Mouse (Mus musculus) embryonic fibroblast, embryonic 13.5 days (primary cell): ENCODE data around the gene Cep57l1. TPM values are rescaled to one million over a fixed set of nuclear protein-coding genes. Genes with fewer than 3 reads are reported as not detected.

Experiments used
- H3K27ac ChIP-seq: 2 replicates; pipeline ENCODE4 v1.5.1; 2012; ENCODE audit warnings: low read length, control low read depth, inconsistent platforms; ENCODE audit not compliant: insufficient read depth
- H3K4me1 ChIP-seq: 2 replicates; pipeline ENCODE4 v1.6.1; 2011; ENCODE audit warnings: low read length; ENCODE audit not compliant: control insufficient read depth, insufficient read depth
- H3K4me3 ChIP-seq: 2 replicates; pipeline ENCODE4 v1.5.1; 2011; ENCODE audit warnings: mild to moderate bottlenecking, control low read depth, low read length; ENCODE audit not compliant: insufficient read depth
- CTCF ChIP-seq: IDR thresholded peaks from 2 replicates; pipeline ENCODE4 v1.5.1; 2011; ENCODE audit warnings: mild to moderate bottlenecking, control low read depth, low read length, moderate library complexity, borderline replicate concordance; ENCODE audit not compliant: insufficient read depth
- POLR2A ChIP-seq: IDR thresholded peaks from 2 replicates; pipeline ENCODE4 v1.6.1; 2011; ENCODE audit warnings: low read depth, mild to moderate bottlenecking, control low read depth, low read length, moderate library complexity
- polyA plus RNA-seq: library from polyadenylated mRNA; stranded (reverse); fragments of >200 nt; gene quantifications from 2 replicates; pipeline ENCODE4 v1.2.4, GENCODE M21; 2011; ENCODE audit warnings: low read depth; ENCODE audit not compliant: missing spikeins, insufficient read length

The Cep57l1 gene
- polyA plus RNA-seq, 1 experiment = 17.8 TPM

DNA sequence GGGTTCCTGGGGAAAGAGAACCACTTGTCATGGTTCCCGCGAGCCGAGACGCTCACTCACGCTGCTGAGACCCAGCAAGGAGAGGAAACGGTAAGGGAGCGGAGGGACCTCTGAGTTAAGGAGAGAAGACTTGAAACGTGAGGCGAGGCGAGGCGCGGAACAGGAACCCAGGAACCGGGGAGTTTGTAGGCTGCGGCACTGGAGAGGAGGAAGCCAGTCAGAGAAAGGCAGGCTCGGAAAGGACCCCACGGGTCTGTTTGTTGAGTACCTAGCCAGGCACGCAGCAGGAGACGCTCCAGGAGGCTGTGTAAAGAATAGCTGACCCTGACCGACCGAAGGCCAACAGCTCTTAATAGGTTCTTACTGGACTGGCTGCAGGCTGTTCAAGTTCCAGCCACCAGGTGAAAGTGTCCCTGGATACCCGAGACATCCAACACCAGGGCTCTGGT lies 125.1 kb downstream of the Cep57l1 start:
- Histone ChIP-seq H3K27ac (no peak overlapping the region), H3K4me1 (no peaks in the 10 kb centered on the region), H3K4me3 (peak overlapping the region; percentile 6; the same call in 1 of the 2 replicates)
- TF ChIP-seq POLR2A (no peak), CTCF (no peak)

DNA sequence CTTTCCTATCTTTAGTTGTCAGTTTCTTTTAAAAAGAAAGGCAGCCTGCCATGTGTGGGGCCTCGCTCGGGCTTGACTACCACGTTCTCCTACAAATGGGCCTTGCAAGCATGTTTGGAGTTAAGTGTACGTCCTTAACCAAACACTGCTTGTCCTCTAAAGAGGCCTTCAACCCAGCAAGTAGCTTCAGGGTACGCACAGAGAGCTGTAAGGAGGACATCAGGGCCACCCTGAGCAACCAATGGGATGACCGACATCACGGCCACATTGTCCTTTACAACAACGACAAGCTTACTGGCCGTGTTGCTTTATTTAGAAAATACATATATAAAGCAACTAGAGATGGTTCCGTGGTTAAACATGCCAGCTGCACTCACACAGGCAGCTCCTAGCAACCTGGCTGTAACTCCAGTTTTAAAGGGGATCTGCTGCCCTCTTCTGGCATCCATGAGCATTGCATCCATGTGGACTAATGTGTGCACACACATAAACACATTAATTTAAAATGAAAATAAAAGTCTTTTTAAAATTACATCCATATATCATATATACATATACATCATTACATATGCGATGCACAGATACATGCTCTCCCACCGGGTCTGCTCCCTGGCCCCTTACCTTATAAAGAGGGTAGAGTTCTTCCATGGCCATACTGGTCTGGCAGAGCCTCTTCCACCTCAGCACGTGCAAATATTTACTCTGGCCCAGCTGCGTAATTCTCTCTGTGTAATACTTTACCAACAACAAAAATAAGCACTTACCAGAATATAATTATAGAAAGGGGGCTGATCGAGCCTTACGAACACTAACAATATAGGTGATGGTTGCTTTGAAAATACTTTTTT lies 126.9 kb downstream of the Cep57l1 start:
- TF ChIP-seq CTCF (peak; percentile 66; the same call in 1 of the 2 replicates), POLR2A (no peak)
- Histone ChIP-seq H3K4me1 (no peaks in the 10 kb centered on the region), H3K27ac (no peak overlapping the region), H3K4me3 (no peak overlapping the region)

- H3K4me3 ChIP-seq = no peak overlapping the region
Measured at GRCm38 (mm10) chr10:41678746-41679360, 130.8 kb downstream of the Cep57l1 start.

GRCm38 (mm10) chr10:41677396-41677795 lies 132.3 kb downstream of the Cep57l1 start:
- no peak overlapping the region for H3K27ac ChIP-seq
- no peak overlapping the region for H3K4me3 ChIP-seq
- no peaks in the 10 kb centered on the region for H3K4me1 ChIP-seq
- TF ChIP-seq POLR2A (no peak), CTCF (no peak)

More at GRCm38 (mm10) chr10:41678746-41679360, 130.8 kb downstream of the Cep57l1 start:
- peak; percentile 61; the same call in 1 of the 2 replicates for TF ChIP-seq CTCF
- no peak for TF ChIP-seq POLR2A
- Histone ChIP-seq H3K27ac (no peak overlapping the region), H3K4me1 (no peaks in the 10 kb centered on the region)

GRCm38 (mm10) chr10:41676661-41677061 lies 133.0 kb downstream of the Cep57l1 start:
- no peaks in the 10 kb centered on the region for H3K4me1 ChIP-seq
- no peak for TF ChIP-seq POLR2A
- TF ChIP-seq CTCF = no peak
- no peak overlapping the region for H3K4me3 ChIP-seq
- no peak overlapping the region for H3K27ac ChIP-seq

GRCm38 (mm10) chr10:41675842-41676571 lies 133.7 kb downstream of the Cep57l1 start:
- no peak overlapping the region for H3K27ac ChIP-seq
- TF ChIP-seq POLR2A = no peak
- TF ChIP-seq CTCF = no peak
- H3K4me3 ChIP-seq = no peak overlapping the region
- H3K4me1 ChIP-seq = no peaks in the 10 kb centered on the region

DNA sequence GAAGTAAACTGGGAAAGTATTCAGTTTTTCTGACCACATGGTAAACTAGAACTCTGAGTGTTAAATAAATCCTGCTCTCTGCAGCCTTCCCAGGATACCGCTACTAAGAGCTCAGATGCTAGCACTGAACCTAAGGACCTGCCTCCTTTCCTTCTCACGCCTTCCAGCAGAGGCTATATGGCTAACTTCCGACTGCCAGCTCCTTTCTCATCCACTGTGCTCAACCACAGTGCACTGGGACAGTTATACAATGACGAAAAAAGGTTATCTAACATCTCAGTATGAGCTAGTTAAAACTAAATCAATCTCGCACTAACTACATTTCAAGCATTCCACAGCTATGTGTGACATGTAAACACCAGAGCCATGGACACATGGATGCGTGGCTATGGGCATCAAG lies 134.4 kb downstream of the Cep57l1 start:
- no peak for TF ChIP-seq CTCF
- TF ChIP-seq POLR2A = no peak
- Histone ChIP-seq H3K4me3 (no peak overlapping the region), H3K4me1 (no peaks in the 10 kb centered on the region), H3K27ac (no peak overlapping the region)

DNA sequence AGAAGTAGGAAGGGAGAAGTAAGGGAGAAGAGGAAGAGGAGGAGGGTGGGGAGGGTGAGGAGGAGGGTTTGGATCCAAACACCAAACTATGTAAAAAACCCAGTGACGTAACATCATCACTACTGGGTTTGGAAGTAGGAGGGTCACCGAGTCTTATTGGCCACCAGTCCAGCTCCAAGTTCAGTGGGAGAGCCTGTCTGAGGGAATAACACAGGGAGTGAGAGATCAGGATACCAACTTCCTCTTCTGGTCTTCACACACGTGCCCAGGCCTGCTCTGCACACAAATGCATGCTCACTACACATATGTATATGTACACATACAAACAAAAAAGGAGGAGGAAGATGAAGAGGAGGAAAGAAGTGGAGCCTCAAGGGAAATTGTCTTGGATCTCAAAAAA lies 135.3 kb downstream of the Cep57l1 start:
- no peak overlapping the region for H3K27ac ChIP-seq
- no peak for TF ChIP-seq CTCF
- no peak for TF ChIP-seq POLR2A
- H3K4me1 ChIP-seq = no peaks in the 10 kb centered on the region
- H3K4me3 ChIP-seq = no peak overlapping the region

DNA sequence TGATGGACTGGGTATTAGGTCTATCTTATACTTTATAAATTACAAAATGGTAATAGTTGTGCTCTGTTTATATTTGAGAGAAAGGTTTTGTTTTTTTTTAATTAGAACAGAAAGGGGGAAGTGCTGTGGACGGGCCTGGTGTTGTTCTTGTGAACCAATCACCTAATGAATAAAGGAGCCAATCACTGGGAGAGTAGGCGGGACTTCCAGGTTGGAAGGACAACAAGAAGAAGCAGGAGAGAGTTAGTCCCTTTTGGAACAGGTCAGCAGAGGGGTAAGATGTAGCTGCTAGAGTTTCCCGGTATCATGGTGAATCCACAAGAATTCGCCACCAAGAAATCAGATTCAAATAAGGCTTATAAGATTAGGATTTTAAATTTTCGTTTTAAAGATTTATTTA lies 139.5 kb downstream of the Cep57l1 start:
- H3K27ac ChIP-seq = no peak overlapping the region
- TF ChIP-seq CTCF = no peak
- H3K4me3 ChIP-seq = no peak overlapping the region
- H3K4me1 ChIP-seq = no peaks in the 10 kb centered on the region

Other genes with a start within 250 kb of the Cep57l1 start
- 0.28 and 0.81 TPM in 2 replicates for gene Ccdc162, start 93.2 kb downstream of the Cep57l1 start, polyA plus RNA-seq
- 8.4 and 13.8 TPM in 2 replicates for gene Sesn1, start 64 bp upstream of the Cep57l1 start, polyA plus RNA-seq
- gene Armc2, start 208.6 kb upstream of the Cep57l1 start, polyA plus RNA-seq = 2.5 and 2.9 TPM in 2 replicates